Mouse (Mus musculus) heart, postnatal 0 days (tissue): Measurements from ENCODE around the gene Brd3.

Experiments
- CTCF ChIP-seq: IDR thresholded peaks from 2 replicates; pipeline ENCODE4 v1.5.1; 2016; ENCODE audit warnings: antibody characterized with exemption, control low read depth, low read depth
- EP300 ChIP-seq: IDR thresholded peaks from 2 replicates; pipeline ENCODE4 v1.6.1; 2016; ENCODE audit warnings: antibody characterized with exemption, low read depth

GRCm38 (mm10) chr2:27548664-27549369 lies 41.4 kb upstream of the Brd3 start:
- TF ChIP-seq CTCF (no peak), EP300 (no peak)
